Mouse (Mus musculus): ENCODE measurements at regions not wholly inside any gene's neighbourhood (a gene's known extent, or its start where the extent isn't known, plus 50 kb on each side); places are given as distances from the start of the nearest gene placed in this dataset.

GRCm38 (mm10) chrX:58620403-58620802, 288.8 kb upstream of the 4930550L24Rik start:
- peak in 1 of 2 experiments; percentile 2 for DNase-seq (ENCODE audit: low spot score in 2 of 2)

All from left cerebral cortex, adult 8-10 months (tissue).